Mouse (Mus musculus): ENCODE data around the gene Rbfox1.

- TF ChIP-seq CTCF (IDR thresholded peaks at IDR 0.05) (no peak), POLR2A (IDR thresholded peaks at IDR 0.05; ENCODE audit: insufficient read depth, low read depth, low read length) (no peak)
Measured at GRCm38 (mm10) chr16:7097071-7097470, 1211.9 kb downstream of the Rbfox1 start.
